Mouse (Mus musculus) bone marrow, adult 2 months (tissue): ENCODE measurements around the gene Wdr1.

Source experiments
- CTCF ChIP-seq: fragments of 200-500 bp; IDR thresholded peaks from 2 replicates; pipeline ENCODE4 v1.5.1; 2011; ENCODE audit warnings: low read length, control low read depth; ENCODE audit not compliant: control insufficient read depth, insufficient read depth
- POLR2A ChIP-seq: fragments of 200-500 bp; IDR thresholded peaks from 2 replicates; pipeline ENCODE4 v1.6.1; 2011; ENCODE audit warnings: low read depth, mild to moderate bottlenecking, control low read depth, low read length, borderline replicate concordance; ENCODE audit not compliant: control insufficient read depth

- TF ChIP-seq CTCF (no peak), POLR2A (no peak)
Measured at GRCm38 (mm10) chr5:38509568-38509967, 53.5 kb downstream of the Wdr1 start.
